Mouse (Mus musculus) gastrocnemius, postnatal 14 days (tissue): Measurements from ENCODE around the gene Cby3. TPM values are rescaled to one million over a fixed set of nuclear protein-coding genes. Genes with fewer than 3 reads are reported as not detected.
"Not testable (repeated sequence)": the region's sequence is repeated elsewhere in the genome, so short reads cannot be mapped to it uniquely, and the experiment has no call there.

Experiments
- DNase-seq: peaks from one replicate; pipeline ENCODE4 v3.0.0; 2021; ENCODE audit warnings: mixed read lengths
- intact Hi-C: fragments of 180-260 bp; cut with DNase I; formaldehyde crosslinking; loops from one replicate; pipeline ENCODE4 v1.15.1; 2025; ENCODE audit warnings: low total_unique reads
- total RNA-seq, 2 experiments: library from RNA; stranded (reverse); gene quantifications; 2 replicates each; pipeline ENCODE4 v1.2.3; 2021

Cby3 gene
- total RNA-seq, 2 experiments from 2014 or later = not detected

DNA sequence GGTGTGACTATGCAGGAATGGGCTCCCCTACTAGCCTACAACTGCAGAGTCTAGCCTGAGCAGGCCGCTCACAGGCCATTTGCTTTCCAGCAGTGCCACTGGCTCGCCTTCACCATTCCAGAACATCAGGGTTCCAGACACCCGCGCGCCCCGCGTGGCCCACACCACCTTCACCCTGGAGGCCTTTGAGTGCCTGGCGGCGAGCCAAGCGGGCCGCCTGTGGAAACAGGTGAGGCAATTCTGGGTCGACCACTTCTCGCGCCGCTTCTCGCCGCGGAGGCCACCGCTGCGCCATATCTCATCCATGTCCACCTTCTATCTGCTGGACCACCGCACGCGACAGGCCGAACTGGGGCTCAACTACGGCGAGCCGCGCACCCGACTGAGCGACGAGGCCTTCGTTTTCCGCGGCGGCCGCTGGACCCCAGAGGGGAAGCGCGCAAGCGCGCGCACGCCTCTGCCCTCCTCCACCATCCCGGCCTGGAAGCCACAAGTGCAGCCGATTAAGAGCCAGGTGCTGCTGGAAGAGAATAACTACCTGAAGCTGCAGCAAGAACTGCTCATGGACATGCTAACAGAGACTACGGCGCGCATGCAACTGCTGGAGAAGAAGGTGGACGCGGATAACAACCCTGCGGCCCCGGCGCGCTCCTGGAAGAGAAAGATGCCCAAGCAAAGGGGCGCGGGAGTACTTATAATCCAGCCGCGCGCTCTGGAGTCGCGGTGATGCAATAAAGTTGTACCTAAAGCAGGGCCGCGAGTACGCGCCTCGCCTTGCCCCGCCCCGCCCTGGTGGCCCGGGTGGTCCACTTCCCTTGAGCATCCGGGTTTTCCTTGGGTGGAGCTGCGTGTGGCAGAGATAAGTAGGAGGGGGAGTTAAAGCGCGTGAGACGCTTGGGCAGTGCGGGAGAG is 4.9 kb downstream of the Cby3 start:
- intact Hi-C loops = no loop called here
- DNase-seq = peak; percentile 23

DNA sequence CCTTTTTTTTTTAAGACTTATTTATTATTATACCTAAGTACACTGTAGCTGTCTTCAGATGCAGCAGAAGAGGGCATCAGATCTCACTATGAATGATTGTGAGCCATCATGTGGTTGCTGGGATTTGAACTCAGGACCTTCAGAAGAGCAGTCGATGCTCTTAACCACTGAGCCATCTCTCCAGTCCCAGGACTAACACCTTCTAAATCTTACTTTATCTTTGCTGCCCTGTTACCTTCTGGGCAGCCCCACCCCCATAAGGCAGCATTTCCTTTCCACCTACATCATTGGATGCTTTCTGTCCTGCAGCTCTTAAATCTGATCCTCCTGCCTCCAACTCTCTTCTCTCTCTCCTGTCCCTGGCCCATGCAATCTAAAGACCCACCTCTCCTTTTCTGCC is 7.0 kb downstream of the Cby3 start:
- not testable (repeated sequence) for DNase-seq
- intact Hi-C loops = loop anchor here (10.0 kb wide), 1 partner anchor 66 kb away; the partner anchor contains the start of gene Maml1

DNA sequence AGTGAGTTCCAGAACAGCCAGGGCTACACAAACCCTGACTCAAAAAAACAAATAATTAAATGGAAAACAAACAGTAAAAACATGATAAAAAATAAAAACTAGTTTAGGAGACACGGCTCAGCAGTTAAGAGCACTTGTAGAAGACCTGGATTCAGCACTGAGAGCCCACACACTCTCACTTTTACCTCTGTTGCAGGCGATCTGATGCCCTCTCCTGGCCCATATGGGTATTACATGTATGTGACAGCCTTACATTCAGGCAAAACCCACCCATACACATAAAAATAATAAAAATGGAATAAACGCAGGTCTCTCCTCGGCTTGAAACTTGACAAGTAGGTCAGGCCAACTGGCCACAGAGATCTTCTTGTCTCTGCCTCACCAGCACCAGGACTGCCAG is 10.3 kb downstream of the Cby3 start:
- DNase-seq = peak; percentile 61
- intact Hi-C loops = loop anchor here (10.0 kb wide), 1 partner anchor 70 kb away; the partner anchor contains the start of gene Maml1

DNA sequence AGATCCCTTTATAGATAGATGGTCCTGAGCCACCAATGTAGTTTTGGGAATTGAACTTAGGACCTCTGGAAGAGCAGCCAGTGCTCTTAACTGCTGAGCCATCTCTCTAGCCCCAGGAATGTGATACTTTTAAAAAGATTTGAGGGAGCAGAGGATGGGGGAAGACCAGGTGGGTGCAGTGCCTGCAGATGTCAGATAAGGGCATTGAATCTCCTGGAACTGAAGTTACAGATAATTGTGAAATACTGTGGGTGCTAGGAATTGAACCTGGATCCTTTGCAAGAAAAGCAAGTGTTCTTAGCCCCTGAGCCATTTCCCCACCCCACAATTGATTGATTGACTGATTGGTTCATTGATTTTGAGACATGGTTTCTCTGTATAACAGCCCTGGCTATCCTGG is 11.1 kb downstream of the Cby3 start:
- intact Hi-C loops = loop anchor here (5.0 to 10.0 kb wide), 2 partner anchors 71 to 128 kb away; partner anchors contain the start of genes Ltc4s and Maml1
- no peak for DNase-seq

DNA sequence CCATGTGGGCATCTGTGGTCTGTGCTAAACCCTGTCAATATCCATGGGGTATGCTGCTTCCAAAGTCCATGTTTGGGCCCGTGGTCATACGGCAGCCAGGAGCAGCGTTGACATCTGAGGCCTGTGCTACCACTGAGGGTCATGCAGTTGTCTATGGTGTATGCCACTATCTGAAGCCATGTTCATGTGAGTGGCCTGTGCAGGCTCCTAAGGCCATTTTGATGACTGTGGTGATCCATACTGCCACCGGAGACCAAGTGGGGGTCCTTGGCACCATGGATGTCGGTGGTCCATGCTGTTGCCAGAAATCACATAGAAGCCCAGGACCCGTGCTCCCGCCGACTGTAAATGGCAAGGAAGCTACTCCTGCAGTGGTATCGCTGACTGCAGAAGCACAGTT is 13.3 kb downstream of the Cby3 start:
- intact Hi-C loops = loop anchor here (5.0 to 10.0 kb wide), 2 partner anchors 73 to 130 kb away; partner anchors contain the start of genes Ltc4s and Maml1

DNA sequence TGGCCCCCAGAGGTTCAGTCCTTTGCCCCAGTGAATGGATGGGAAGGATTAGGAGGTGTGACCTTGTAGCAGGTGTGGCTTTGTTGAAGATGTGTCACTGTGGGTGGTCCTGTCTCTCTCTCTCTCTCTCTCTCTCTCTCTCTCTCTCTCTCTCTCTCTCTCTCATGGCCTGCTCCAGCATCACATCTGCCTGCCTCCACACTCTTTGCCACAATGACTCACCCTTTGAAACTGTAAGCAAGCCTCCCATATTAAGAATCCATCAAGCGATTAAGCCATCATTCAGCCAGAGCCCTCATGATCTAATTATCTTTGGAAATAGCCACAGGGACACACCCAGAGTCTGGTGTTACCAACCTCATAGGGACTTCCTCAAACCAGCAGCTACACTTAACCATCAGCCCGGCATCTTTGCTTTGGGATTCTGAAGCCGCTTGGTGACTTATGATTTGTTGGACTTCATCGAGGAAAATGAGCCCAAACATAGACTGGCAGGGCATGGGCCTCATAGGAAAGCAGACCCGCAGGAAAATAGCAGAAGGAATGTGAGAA is 15.2 kb downstream of the Cby3 start:
- intact Hi-C loops = loop anchor here (5.0 to 10.0 kb wide), 2 partner anchors 75 to 132 kb away; partner anchors contain the start of genes Ltc4s and Maml1
- no peak for DNase-seq

More for the DNA sequence above, 13.3 kb downstream of the Cby3 start:
- no peak for DNase-seq

DNA sequence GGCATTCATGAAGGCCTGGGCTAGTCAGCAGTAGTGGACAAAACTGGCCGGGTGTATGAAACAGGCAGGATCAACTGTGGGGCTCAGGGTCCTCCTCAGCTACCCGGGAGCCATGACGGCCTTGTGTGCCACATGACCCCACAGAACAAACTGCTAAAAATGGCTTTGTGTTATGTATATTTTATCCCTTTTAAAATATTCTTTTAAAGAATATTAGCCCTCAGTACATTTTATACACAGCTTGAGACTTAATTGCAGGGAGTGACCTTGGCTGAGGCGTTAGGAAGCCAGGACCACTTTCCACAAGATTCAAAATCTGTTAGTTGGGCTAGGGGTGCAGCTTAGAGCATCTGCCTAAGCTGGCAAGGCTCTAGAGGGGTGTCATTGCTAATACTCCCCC is 16.7 kb downstream of the Cby3 start:
- DNase-seq = no peak
- intact Hi-C loops = no loop called here

DNA sequence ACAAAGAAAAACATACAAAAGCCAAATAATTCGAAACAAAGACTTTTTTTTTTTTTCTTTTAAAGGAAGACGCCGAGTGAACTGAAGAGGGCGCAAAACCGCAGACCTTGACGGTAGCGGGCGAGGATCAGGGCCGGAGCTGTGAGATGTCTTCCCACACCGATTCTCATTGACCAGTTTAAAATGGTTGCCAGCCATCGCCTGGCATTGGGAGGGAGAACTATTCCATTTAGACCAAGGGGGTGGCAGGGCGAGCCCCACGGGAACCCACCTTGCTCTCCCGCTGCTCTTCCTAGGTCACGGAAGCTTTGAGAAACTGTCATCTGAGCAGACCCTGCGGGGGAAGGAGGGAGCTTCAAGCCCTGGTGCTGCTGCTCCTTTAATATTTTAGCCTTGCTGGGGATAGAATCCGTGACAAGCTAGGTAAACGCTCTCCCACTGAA is 17.2 kb downstream of the Cby3 start:
- intact Hi-C loops = no loop called here
- DNase-seq = peak; percentile 62

DNA sequence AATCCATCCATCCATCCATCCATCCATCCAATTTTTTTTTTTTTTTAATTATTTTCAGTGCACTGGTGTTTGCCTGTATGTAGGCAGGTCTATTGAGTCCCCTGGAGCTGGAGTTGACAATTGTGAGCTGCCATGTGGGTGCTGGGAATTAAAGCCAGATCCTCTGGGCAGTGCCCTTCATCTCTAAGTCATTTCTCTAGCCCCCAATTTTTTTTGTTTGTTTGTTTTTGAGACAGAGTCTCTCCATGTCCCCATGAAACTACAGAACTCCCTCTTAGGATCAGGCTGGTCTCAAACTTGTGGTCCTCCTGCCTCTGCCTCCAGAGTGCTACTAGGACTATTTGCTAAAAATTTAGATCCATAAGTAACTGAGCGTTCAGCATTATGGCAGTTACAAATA is 17.6 kb downstream of the Cby3 start:
- DNase-seq = no peak
- intact Hi-C loops = no loop called here

DNA sequence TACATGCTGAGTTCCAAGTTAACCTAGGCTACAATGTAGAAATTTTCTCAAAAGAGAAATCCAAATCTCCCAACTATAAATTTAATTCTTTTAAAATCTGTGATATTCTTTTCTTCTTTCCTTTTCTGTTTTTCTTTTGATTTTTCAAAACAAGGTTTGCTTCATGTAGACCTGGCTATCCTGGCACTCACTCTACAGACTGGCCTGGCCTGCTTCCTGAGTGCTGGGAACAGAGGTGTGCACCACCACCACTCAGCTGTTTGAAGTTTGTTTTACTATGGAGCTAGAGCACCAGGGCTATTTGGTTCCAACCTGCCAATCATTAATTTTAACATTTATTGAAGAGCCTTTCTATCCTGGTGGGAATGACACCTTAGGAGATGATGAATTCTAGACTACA is 18.8 kb downstream of the Cby3 start:
- no peak for DNase-seq
- intact Hi-C loops = no loop called here

DNA sequence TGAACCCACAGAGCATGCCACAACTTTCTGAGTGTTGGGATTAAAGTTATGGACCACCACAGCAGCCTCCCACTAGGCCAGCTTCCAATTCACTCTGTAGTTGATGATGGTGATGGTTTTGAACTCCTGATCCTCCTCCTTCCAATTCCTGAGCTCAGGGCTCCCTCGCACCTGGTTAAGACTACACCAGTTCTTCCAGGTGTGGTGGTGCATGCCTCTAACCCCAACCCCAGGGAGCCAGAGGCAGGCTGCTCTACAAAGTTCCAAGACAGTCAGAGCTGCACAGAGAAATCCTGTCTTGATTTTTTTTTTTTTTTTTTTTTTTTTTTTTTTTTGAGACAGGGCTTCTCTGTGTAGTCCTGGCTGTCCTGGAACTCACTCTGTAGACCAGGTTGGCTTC is 19.4 kb downstream of the Cby3 start:
- intact Hi-C loops = no loop called here
- no peak for DNase-seq

DNA sequence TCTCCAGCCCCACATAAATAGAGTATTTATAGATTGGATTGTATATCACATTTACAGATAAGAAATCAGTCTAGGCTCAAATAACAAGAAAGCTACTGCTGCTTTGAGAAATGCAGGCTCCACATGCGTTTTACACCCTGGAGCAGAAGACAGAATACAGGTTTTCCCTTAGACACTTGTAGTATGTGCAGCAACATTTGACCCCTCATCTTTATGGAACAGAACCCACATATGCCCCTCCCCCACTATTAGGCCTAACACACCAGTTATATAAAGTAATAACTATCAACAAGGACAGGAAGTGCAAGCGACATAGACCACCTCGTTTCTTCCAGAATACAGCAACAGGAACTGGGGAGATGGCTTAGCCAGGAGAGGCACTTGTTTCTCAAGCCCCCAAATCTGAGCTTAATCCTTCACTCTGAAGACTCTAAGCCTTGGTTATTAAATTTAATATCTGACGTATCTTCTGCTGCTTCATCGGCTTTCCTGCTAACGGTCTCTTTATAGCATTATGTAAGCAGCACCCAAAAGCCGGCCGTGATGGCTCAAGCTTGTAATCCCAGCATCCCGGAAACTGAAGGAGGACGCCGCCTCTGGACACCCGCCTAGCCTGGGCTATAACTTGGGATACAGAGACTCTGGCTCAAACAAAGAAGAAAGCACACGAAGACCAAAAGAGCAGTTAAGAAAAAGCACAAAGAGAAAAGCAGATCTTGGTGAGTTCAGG is 20.2 kb downstream of the Cby3 start:
- intact Hi-C loops = no loop called here
- no peak for DNase-seq

DNA sequence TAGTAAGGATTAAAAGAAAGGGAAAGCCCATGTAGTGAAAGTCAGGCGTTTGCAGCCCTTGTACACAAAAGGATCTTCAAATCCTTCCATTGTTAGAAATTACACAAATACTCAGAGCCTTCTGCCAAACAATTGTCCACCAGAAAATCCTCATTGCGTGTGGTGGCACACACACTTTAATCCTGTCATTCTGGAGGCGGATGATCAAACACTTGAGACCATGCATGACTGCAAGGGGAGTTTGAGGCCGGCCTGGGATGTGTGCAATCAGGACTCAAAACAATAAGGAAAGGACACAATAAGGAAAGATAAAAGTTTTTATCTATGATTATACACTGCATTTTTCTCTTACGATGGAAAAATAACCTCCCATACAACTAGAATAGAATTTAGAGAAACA is 21.2 kb downstream of the Cby3 start:
- intact Hi-C loops = no loop called here
- DNase-seq = no peak

DNA sequence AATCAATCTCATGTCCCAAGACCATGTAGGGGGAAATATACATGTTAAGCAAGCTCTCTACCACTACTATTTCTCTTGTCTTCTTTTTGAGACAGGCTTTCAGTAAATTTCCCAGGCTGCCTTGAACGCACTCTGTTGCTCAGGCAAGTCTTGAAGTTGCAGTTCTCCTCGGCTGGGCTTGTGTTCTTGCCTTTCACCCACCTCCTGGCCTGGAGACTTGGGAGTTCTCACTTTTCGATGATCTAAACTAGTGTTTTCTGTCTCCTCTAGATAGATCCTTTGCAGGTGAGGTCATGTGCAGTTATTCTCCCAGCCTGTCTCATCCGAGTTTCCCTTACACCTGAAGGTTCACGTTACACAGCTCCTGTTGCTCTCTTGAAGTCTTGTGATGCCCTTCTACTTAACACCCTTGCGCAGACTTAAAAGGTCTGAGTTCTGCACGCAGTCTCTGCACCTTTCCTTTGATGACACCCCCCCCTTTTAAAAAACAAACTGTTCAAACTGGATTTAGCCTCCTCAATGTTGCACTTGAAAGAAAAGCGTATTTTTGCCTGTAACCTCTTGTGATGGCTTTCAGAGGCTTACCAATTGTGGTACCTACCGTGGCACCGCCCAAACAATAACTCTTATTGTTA is 22.0 kb downstream of the Cby3 start:
- intact Hi-C loops = no loop called here
- no peak for DNase-seq

DNA sequence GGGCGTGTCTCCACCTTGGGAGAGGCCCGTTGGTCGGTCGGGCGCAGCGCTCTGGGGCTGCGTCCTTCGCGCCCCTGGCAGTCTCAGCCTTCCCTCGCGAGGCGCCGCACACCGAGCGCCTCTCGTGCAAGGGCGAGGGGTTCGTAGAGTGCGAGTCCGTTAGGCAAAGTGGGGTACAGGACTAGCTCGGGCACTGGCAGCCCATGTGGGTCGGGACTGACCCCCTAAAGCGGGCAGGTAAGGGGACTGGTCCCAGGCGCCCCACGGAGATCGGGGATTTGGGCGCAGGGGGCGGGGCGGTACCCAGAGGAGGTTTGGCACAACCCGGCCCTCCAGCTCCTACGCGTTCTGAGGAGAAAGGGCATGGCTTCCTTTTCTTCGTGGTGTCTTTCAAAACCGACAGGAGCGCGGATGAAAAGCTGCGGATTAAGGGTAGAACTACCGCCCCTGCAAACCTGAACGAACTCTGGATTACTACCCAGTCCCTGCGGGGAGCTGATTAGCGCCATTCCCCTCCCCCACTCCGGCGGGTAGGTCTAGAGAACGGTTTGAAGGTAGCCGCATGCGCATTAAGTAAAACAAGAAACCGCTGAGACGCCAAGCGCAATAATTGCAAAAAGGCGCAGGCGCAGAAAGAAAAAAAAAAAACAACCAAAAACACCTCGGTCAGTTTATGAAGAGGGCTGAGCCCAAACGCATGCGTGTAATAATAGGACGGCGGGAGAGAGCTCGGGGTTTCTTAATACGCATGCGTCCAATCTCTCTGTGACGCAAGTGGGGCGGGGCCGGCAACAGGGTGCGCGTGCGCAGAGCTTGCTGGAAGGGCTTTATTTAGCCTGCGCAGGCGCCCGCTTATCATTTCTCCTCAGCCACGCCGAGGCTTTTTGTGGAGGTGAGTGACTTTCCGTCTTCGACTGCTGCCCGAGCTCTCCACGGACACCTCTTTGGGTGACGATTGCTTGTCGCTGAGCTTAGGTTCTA is 22.9 kb downstream of the Cby3 start, which contains the start of gene Hnrnph1:
Gene Hnrnph1 (plus strand): TSS at position 80 of the 981 bp plus-strand sequence.
- intact Hi-C loops = no loop called here

DNA sequence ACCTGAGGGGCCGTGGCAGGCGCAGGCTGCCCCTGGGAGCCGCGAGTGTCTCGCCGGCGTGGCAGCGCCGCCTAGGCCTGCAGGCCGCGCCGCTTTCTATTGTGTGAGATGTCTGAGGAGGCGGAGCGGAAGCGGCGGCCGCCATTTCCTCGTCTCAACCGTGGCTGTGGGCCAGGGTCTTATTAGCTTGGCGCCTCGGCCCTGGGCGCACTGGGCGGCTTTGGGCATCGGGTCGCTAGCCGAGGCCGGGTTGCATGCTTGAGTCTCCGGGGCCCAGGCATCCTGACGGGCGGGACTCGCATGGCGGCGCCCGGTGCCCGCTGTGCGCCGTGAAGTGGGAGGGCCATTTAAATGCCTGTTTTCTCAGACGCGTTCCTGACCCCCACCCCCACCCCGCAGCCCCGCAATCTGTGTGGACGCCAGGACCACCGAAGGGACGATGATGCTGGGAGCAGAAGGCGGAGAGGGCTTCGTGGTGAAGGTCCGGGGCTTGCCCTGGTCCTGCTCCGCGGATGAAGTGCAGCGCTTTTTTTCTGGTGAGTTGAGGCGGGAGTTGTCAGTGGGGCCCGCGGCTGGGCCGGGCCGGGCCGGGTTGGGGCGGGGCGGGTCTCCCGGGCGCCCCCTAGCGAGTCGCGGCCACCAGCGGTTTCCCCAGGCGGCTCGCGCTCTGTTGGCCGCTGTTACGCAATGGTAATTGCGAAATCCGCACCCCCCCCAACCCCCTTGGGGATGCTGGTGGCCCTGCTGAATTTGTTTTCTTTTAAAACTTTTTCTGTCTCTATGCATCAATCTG is 23.8 kb downstream of the Cby3 start:
- intact Hi-C loops = no loop called here

More for the DNA sequence above, 22.9 kb downstream of the Cby3 start, which contains the start of gene Hnrnph1:
- peak; percentile 97 for DNase-seq

DNA sequence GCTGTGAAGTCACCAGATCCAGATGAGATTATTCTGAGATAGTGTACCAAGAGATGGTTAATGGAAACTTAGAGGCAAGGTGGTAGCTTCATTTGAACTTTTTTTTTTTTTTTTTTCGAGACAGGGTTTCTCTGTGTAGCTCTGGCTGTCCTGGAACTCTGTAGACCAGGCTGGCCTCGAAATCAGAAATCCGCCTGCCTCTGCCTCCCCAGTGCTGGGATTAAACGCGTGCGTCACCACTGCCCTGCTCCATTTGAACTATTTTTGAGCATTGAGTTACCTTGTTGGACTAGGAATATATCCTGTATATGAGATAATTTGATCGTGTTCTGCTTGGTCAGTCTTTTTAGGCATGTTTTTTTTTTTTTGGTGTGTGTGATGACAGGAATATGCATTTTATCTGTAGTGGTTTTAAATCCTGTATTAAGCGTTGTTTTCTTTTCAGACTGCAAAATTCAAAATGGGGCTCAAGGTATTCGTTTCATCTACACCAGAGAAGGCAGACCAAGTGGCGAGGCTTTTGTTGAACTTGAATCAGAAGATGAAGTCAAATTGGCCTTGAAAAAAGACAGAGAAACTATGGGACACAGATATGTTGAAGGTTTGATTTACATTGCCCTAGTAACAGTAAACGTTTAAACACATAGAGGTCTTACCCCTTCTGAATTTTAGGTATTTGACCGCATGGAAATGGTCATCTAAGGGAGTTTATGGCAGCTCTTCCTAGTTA is 24.9 kb downstream of the Cby3 start:
- no peak for DNase-seq
- intact Hi-C loops = no loop called here

More for the DNA sequence above, 23.8 kb downstream of the Cby3 start:
- DNase-seq = peak; percentile 91
